Mouse (Mus musculus): Measurements from ENCODE around the gene Palmd. TPM values are rescaled to one million over a fixed set of nuclear protein-coding genes. Genes with fewer than 3 reads are reported as not detected.

Palmd gene
- total RNA-seq, 2 experiments from 2014 or later = 21.6 to 23.6 TPM

- no peak overlapping the region for H3K27ac ChIP-seq
- H3K4me3 ChIP-seq = no peak overlapping the region
- intact Hi-C loops (cut with DNase I) = no loop called here
- TF ChIP-seq CTCF (IDR thresholded peaks at IDR 0.05) = no peak
- no peak for DNase-seq (ENCODE audit: extremely low spot score in 1 of 2, low spot score in 2 of 2)
Observed at GRCm38 (mm10) chr3:116928994-116929393, 39.8 kb downstream of the Palmd start.

- Histone ChIP-seq H3K4me3 (no peak overlapping the region), H3K27ac (no peak overlapping the region)
- intact Hi-C loops (cut with DNase I) = no loop called here
- TF ChIP-seq CTCF (IDR thresholded peaks at IDR 0.05) = no peak
- DNase-seq (ENCODE audit: extremely low spot score in 1 of 2, low spot score in 2 of 2) = no peak
Observed at GRCm38 (mm10) chr3:116923042-116923441, 45.7 kb downstream of the Palmd start.

GRCm38 (mm10) chr3:116921535-116921934 lies 47.3 kb downstream of the Palmd start:
- no peak for TF ChIP-seq CTCF (IDR thresholded peaks at IDR 0.05)
- intact Hi-C loops (cut with DNase I) = no loop called here
- no peak overlapping the region for H3K4me3 ChIP-seq
- no peak for DNase-seq (ENCODE audit: extremely low spot score in 1 of 2, low spot score in 2 of 2)
- H3K27ac ChIP-seq = no peak overlapping the region

GRCm38 (mm10) chr3:116917016-116917415 lies 51.8 kb downstream of the Palmd start:
- Histone ChIP-seq H3K27ac (no peak overlapping the region), H3K4me3 (no peak overlapping the region)
- no peak for TF ChIP-seq CTCF (IDR thresholded peaks at IDR 0.05)
- no peak for DNase-seq (ENCODE audit: extremely low spot score in 1 of 2, low spot score in 2 of 2)
- intact Hi-C loops (cut with DNase I) = no loop called here

GRCm38 (mm10) chr3:116914931-116915330 lies 53.9 kb downstream of the Palmd start:
- DNase-seq (ENCODE audit: extremely low spot score in 1 of 2, low spot score in 2 of 2) = no peak
- TF ChIP-seq CTCF (IDR thresholded peaks at IDR 0.05) = no peak
- intact Hi-C loops (cut with DNase I) = no loop called here

GRCm38 (mm10) chr3:116914374-116914773 lies 54.4 kb downstream of the Palmd start:
- no peak for TF ChIP-seq CTCF (IDR thresholded peaks at IDR 0.05)
- Histone ChIP-seq H3K4me3 (no peak overlapping the region), H3K27ac (no peak overlapping the region)
- intact Hi-C loops (cut with DNase I) = no loop called here
- DNase-seq (ENCODE audit: extremely low spot score in 1 of 2, low spot score in 2 of 2) = no peak

More at GRCm38 (mm10) chr3:116914931-116915330, 53.9 kb downstream of the Palmd start:
- Histone ChIP-seq H3K27ac (no peak overlapping the region), H3K4me3 (no peak overlapping the region)

- H3K4me3 ChIP-seq = no peak overlapping the region
- no peak for DNase-seq (ENCODE audit: extremely low spot score in 1 of 2, low spot score in 2 of 2)
- peak overlapping the region; percentile 82 for H3K27ac ChIP-seq
- intact Hi-C loops (cut with DNase I) = loop anchor here (1.0 to 5.0 kb wide), 6 partner anchors 32 to 454 kb away; partner anchors contain the start of genes 4930455H04Rik, Palmd and Plppr4
- no peak for TF ChIP-seq CTCF (IDR thresholded peaks at IDR 0.05)
Observed at GRCm38 (mm10) chr3:116906596-116906995, 62.2 kb downstream of the Palmd start.

GRCm38 (mm10) chr3:116905898-116906297 lies 62.9 kb downstream of the Palmd start:
- DNase-seq (ENCODE audit: extremely low spot score in 1 of 2, low spot score in 2 of 2) = peak; percentile 33 to 75
- H3K27ac ChIP-seq = peak overlapping the region; percentile 82
- intact Hi-C loops (cut with DNase I) = loop anchor here (1.0 to 5.0 kb wide), 6 partner anchors 33 to 454 kb away; partner anchors contain the start of genes 4930455H04Rik, Palmd and Plppr4
- peak overlapping the region; percentile 30 for H3K4me3 ChIP-seq
- TF ChIP-seq CTCF (IDR thresholded peaks at IDR 0.05) = no peak

GRCm38 (mm10) chr3:116904158-116904557 lies 64.6 kb downstream of the Palmd start:
- Histone ChIP-seq H3K4me3 (no peak overlapping the region), H3K27ac (no peak overlapping the region; the same call in 1 of the 2 replicates)
- peak; percentile 82 for DNase-seq (ENCODE audit: extremely low spot score in 1 of 2, low spot score in 2 of 2)
- peak; percentile 85 for TF ChIP-seq CTCF (IDR thresholded peaks at IDR 0.05)
- intact Hi-C loops (cut with DNase I) = loop anchor here (1.0 to 5.0 kb wide), 3 partner anchors 217 to 883 kb away; no protein-coding TSS in a partner anchor

GRCm38 (mm10) chr3:116892872-116893271 lies 75.9 kb downstream of the Palmd start:
- no peak overlapping the region for H3K27ac ChIP-seq
- intact Hi-C loops (cut with DNase I) = no loop called here
- no peak overlapping the region for H3K4me3 ChIP-seq
- TF ChIP-seq CTCF (IDR thresholded peaks at IDR 0.05) = no peak
- DNase-seq (ENCODE audit: extremely low spot score in 1 of 2, low spot score in 2 of 2) = no peak

GRCm38 (mm10) chr3:116892206-116892563 lies 76.6 kb downstream of the Palmd start:
- intact Hi-C loops (cut with DNase I) = no loop called here
- no peak for DNase-seq (ENCODE audit: extremely low spot score in 1 of 2, low spot score in 2 of 2)
- no peak overlapping the region for H3K4me3 ChIP-seq
- H3K27ac ChIP-seq = no peak overlapping the region
- no peak for TF ChIP-seq CTCF (IDR thresholded peaks at IDR 0.05)

- Histone ChIP-seq H3K4me3 (no peak overlapping the region), H3K27ac (no peak overlapping the region)
- no peak for TF ChIP-seq CTCF (IDR thresholded peaks at IDR 0.05)
- intact Hi-C loops (cut with DNase I) = no loop called here
- no peak for DNase-seq (ENCODE audit: extremely low spot score in 1 of 2, low spot score in 2 of 2)
Observed at GRCm38 (mm10) chr3:116891436-116892205, 77.2 kb downstream of the Palmd start.

GRCm38 (mm10) chr3:116890576-116890975 lies 78.2 kb downstream of the Palmd start:
- Histone ChIP-seq H3K4me3 (no peak overlapping the region), H3K27ac (no peak overlapping the region)
- DNase-seq (ENCODE audit: extremely low spot score in 1 of 2, low spot score in 2 of 2) = no peak
- intact Hi-C loops (cut with DNase I) = no loop called here
- no peak for TF ChIP-seq CTCF (IDR thresholded peaks at IDR 0.05)
